Mouse (Mus musculus): ENCODE results near the gene Abcg5. TPM values are rescaled to one million over a fixed set of nuclear protein-coding genes. Genes with fewer than 3 reads are reported as not detected.

The Abcg5 gene
- polyA plus RNA-seq, 1 experiment from 2014 or later: 0.50 TPM

DNA sequence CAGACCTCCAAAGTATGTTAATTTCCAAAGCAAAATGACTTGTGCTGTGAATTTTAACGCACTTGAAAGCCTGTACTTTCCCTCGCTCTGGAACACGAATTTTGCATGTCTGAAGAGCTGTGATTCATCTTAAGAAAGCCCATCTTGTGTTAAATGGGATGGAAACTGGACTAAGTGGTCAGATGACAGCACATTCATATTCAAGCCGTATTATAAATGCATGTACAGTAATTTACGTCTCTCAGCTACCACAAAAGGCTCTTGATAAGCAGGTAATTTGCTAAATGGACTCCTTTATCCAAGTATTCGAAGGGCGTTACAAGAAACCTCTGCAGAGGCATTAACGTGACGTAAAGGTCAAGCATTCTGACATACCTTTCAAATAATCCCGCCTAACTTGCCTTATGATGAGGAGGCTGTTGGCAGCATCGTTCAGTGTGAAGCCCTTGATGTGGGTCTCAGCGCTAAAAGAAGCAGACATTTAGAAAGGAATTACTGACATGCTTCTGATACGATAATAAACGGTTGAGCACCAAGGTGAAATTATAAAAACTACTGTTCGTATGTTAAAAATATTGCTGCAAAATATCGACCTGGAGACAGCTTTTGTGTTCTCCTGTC lies 33.6 kb upstream of the Abcg5 start:
- ATAC-seq (ENCODE audit: low read depth): no peak
- 40% methylated on average over 16 of the region's 16 CpGs for WGBS
- Histone ChIP-seq H3K9ac (replicated peaks; ENCODE audit: low read depth, low read length) (no peak overlapping the region), H3K27ac (ENCODE audit: low read depth, low read length) (no peak overlapping the region), H3K36me3 (ENCODE audit: control insufficient read depth, insufficient read depth, low read length) (peaks cover 5% of the 10 kb centered on the region), H3K9me3 (ENCODE audit: control insufficient read depth, low read length) (no peaks in the 10 kb centered on the region), H3K4me1 (ENCODE audit: control insufficient read depth, insufficient read depth, low read length) (0 out of 2 replicates have a peak, but pooled peaks cover 3% of the 10 kb centered on the region), H3K4me2 (ENCODE audit: low read depth, low read length) (no peak overlapping the region), H3K4me3 (ENCODE audit: low read depth, low read length) (no peak overlapping the region), H3K27me3 (ENCODE audit: control insufficient read depth, insufficient read depth, low read length) (no peaks in the 10 kb centered on the region)

DNA sequence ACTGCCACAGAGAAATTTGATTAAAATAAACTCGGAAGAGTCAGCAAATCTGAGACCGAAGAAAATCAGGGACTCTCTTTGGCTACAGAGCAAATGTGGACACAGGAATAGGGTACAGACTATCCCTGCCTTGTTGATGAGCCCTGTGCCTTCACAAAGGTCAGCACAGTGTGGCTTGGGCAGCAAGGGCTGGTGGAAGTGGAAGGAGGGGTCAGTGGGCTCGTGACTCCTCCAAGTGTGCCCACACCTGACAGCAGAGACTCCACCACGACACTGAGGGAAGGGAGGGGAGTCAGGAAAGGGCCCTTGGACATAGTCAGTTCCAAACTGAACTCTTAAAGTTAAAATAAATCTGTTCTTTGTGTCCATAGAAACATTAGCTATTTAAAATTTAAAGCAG lies 32.1 kb upstream of the Abcg5 start:
- no peaks in the 10 kb centered on the region for H3K27me3 ChIP-seq (ENCODE audit: control insufficient read depth, insufficient read depth, low read length)
- H3K4me2 ChIP-seq (ENCODE audit: low read depth, low read length): no peak overlapping the region
- H3K9me3 ChIP-seq (ENCODE audit: control insufficient read depth, low read length): no peaks in the 10 kb centered on the region
- no peak for ATAC-seq (ENCODE audit: low read depth)
- H3K4me3 ChIP-seq (ENCODE audit: low read depth, low read length): no peak overlapping the region
- no peak overlapping the region for H3K27ac ChIP-seq (ENCODE audit: low read depth, low read length)
- 0 out of 2 replicates have a peak, but pooled peaks cover 3% of the 10 kb centered on the region for H3K4me1 ChIP-seq (ENCODE audit: control insufficient read depth, insufficient read depth, low read length)
- WGBS: 64% methylated on average over 4 of the region's 4 CpGs
- H3K36me3 ChIP-seq (ENCODE audit: control insufficient read depth, insufficient read depth, low read length): peaks cover 5% of the 10 kb centered on the region
- H3K9ac ChIP-seq (replicated peaks; ENCODE audit: low read depth, low read length): no peak overlapping the region

DNA sequence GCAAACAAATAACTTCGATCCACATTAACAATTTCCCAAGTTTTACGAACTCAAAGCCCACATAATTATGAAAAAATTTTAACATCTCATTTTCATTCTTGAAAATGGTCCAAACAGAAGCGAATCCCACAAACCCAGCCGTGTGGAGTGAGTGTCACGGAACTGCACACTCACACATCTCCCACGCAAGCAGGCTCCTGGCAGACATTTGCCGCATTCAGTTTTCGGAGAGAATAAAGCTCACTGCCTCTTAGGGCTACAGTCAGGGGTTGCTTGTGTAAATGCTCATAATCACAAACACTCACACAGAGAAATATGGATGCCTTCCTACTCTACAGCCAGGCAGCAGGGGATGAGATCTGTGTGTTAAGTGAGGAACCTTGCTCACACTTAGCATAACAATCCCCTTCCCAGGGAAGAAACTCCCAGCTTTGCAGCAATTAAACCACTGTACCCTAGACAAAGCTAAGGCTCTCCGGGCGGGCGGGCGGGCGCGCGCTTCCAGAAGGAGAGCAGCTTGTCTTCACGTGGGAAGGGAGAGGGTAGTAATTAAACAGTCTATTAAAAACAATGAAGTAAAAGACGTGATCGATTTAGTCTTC lies 30.9 kb upstream of the Abcg5 start:
- no peak for ATAC-seq (ENCODE audit: low read depth)
- Histone ChIP-seq H3K27ac (ENCODE audit: low read depth, low read length) (no peak overlapping the region), H3K27me3 (ENCODE audit: control insufficient read depth, insufficient read depth, low read length) (no peaks in the 10 kb centered on the region), H3K4me1 (ENCODE audit: control insufficient read depth, insufficient read depth, low read length) (peaks cover 9% of the 10 kb centered on the region; the same call in 1 of the 2 replicates), H3K4me3 (ENCODE audit: low read depth, low read length) (no peak overlapping the region), H3K9ac (replicated peaks; ENCODE audit: low read depth, low read length) (no peak overlapping the region), H3K9me3 (ENCODE audit: control insufficient read depth, low read length) (no peaks in the 10 kb centered on the region), H3K4me2 (ENCODE audit: low read depth, low read length) (no peak overlapping the region), H3K36me3 (ENCODE audit: control insufficient read depth, insufficient read depth, low read length) (peaks cover 5% of the 10 kb centered on the region)
- 52% methylated on average over 18 of the region's 18 CpGs for WGBS

DNA sequence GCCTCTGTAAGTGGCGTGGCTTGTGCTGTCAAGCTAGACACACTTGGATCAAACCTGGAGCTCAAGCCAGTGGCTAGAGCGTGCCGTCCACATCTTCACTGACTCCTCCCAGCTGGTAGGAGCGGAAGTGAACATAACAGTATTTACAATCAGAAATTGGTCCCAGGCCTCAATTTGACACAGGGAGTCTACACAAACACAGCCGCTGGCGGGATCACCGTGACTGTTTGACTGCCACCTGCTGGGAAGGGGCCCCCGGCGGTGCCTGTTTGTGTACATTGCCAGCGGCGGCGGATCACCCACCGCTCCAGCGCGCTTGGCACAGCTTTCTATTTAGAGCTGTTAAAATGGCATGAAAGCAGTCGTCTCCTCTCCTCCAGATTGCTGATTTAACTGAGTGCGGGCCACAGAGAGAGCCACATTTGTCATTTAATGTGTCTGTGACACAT lies 26.6 kb upstream of the Abcg5 start:
- ATAC-seq (ENCODE audit: low read depth): peak; percentile 80
- H3K4me3 ChIP-seq (ENCODE audit: low read depth, low read length): no peak overlapping the region
- no peaks in the 10 kb centered on the region for H3K27me3 ChIP-seq (ENCODE audit: control insufficient read depth, insufficient read depth, low read length)
- H3K4me1 ChIP-seq (ENCODE audit: control insufficient read depth, insufficient read depth, low read length): peaks cover 9% of the 10 kb centered on the region; the same call in 1 of the 2 replicates
- no peaks in the 10 kb centered on the region for H3K9me3 ChIP-seq (ENCODE audit: control insufficient read depth, low read length)
- H3K36me3 ChIP-seq (ENCODE audit: control insufficient read depth, insufficient read depth, low read length): peaks cover 8% of the 10 kb centered on the region
- peak overlapping the region; percentile 23 for H3K4me2 ChIP-seq (ENCODE audit: low read depth, low read length)
- H3K9ac ChIP-seq (replicated peaks; ENCODE audit: low read depth, low read length): no peak overlapping the region
- WGBS: 25% methylated on average over 17 of the region's 17 CpGs
- no peak overlapping the region for H3K27ac ChIP-seq (ENCODE audit: low read depth, low read length)

DNA sequence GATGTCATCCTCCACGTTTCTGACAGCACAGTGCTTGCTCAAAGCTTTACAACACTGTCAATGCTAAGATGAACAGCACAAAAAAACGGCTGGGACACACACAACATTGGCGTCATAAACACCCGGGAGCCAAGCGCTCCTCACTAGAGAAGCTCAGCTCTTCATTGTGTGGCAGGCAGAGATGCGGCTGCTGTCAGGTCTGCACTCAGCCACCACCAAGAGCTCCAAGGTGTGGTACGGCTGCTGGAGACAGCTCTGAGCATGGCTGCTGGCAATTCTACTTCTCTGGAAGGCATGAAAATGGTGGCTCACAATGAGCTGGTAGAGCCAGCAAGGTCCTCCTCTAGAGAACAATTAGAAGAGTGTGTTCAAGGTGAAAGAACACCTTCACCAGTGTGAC lies 26.0 kb upstream of the Abcg5 start:
- 70% methylated on average over 7 of the region's 7 CpGs for WGBS
- ATAC-seq (ENCODE audit: low read depth): no peak
- H3K4me2 ChIP-seq (ENCODE audit: low read depth, low read length): no peak overlapping the region

DNA sequence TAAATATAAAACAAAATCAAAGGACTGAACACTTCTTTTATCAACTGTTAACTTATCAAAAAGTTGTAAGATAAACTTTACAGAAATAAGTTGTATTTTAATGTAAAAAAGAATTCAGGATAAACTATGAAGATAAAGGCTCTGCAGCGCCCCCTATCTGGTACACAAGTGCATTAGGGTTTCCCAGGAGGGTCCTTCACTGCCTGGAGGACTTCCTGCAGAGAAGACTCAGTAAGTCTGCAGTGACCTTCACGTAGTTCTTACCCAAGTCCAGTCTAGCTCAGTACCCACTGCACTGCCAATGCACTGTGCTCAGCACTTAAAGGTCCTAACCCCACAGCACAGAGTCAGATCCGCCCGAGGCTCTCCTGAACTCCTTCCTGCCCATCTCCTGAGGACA lies 24.6 kb upstream of the Abcg5 start:
- 63% methylated on average over 4 of the region's 4 CpGs for WGBS
- no peak for ATAC-seq (ENCODE audit: low read depth)
- Histone ChIP-seq H3K36me3 (ENCODE audit: control insufficient read depth, insufficient read depth, low read length) (peaks cover 8% of the 10 kb centered on the region), H3K9me3 (ENCODE audit: control insufficient read depth, low read length) (no peaks in the 10 kb centered on the region), H3K27ac (ENCODE audit: low read depth, low read length) (no peak overlapping the region), H3K4me3 (ENCODE audit: low read depth, low read length) (no peak overlapping the region), H3K9ac (replicated peaks; ENCODE audit: low read depth, low read length) (no peak overlapping the region), H3K4me2 (ENCODE audit: low read depth, low read length) (no peak overlapping the region), H3K27me3 (ENCODE audit: control insufficient read depth, insufficient read depth, low read length) (no peaks in the 10 kb centered on the region), H3K4me1 (ENCODE audit: control insufficient read depth, insufficient read depth, low read length) (peaks cover 12% of the 10 kb centered on the region)

More for the DNA sequence above, 26.0 kb upstream of the Abcg5 start:
- Histone ChIP-seq H3K27me3 (ENCODE audit: control insufficient read depth, insufficient read depth, low read length) (no peaks in the 10 kb centered on the region), H3K36me3 (ENCODE audit: control insufficient read depth, insufficient read depth, low read length) (peaks cover 8% of the 10 kb centered on the region), H3K9ac (replicated peaks; ENCODE audit: low read depth, low read length) (no peak overlapping the region), H3K4me3 (ENCODE audit: low read depth, low read length) (no peak overlapping the region), H3K9me3 (ENCODE audit: control insufficient read depth, low read length) (no peaks in the 10 kb centered on the region), H3K27ac (ENCODE audit: low read depth, low read length) (no peak overlapping the region), H3K4me1 (ENCODE audit: control insufficient read depth, insufficient read depth, low read length) (peaks cover 9% of the 10 kb centered on the region; the same call in 1 of the 2 replicates)

DNA sequence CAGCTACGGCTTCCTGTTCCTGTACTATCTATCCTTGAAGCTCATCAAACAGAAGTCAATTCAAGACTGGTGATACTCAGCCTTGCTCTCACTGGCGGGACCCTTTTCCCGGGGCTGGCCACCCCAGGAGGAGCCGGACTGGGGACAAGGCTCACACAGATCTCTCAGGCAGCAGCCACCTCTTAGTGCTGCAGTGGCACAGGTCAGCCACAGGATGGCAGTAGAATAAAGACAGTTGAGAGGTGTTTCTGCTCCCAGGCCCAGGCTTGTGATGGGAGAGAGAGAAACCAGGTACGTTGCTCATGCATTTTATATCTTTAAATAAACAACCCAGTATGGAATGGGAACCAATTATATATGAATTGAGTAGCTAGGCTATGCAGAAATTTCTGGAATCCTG lies 15.9 kb upstream of the Abcg5 start:
- Histone ChIP-seq H3K4me3 (ENCODE audit: low read depth, low read length) (no peak overlapping the region), H3K4me1 (ENCODE audit: control insufficient read depth, insufficient read depth, low read length) (peaks cover 6% of the 10 kb centered on the region; the same call in 1 of the 2 replicates), H3K27me3 (ENCODE audit: control insufficient read depth, insufficient read depth, low read length) (no peaks in the 10 kb centered on the region), H3K9me3 (ENCODE audit: control insufficient read depth, low read length) (no peaks in the 10 kb centered on the region), H3K27ac (ENCODE audit: low read depth, low read length) (no peak overlapping the region), H3K9ac (replicated peaks; ENCODE audit: low read depth, low read length) (no peak overlapping the region), H3K36me3 (ENCODE audit: control insufficient read depth, insufficient read depth, low read length) (no peaks in the 10 kb centered on the region), H3K4me2 (ENCODE audit: low read depth, low read length) (no peak overlapping the region)
- WGBS: 33% methylated on average over 5 of the region's 5 CpGs
- peak; percentile 39; the same call in 1 of the 2 replicates for ATAC-seq (ENCODE audit: low read depth)

DNA sequence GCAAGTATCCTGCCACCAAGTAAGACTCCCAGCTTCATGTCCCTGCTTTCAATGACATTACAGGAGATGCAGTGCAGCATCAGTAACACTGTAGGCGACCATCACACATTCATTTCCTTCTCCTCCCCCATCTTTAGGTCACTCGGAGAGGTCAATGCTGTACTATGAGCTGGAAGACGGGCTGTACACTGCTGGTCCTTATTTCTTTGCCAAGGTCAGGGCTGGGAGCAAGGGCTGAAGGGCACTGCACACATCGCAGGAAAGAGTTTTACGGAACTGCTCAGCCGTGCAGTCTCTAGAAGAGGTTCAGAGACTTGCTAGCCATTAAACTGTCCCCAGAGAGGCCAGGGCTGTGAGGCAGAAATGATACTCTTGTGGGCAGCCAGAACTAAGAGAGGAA lies 13.7 kb upstream of the Abcg5 start:
- Histone ChIP-seq H3K27me3 (ENCODE audit: control insufficient read depth, insufficient read depth, low read length) (no peaks in the 10 kb centered on the region), H3K4me1 (ENCODE audit: control insufficient read depth, insufficient read depth, low read length) (no peaks in the 10 kb centered on the region), H3K9me3 (ENCODE audit: control insufficient read depth, low read length) (no peaks in the 10 kb centered on the region), H3K27ac (ENCODE audit: low read depth, low read length) (no peak overlapping the region), H3K4me2 (ENCODE audit: low read depth, low read length) (no peak overlapping the region), H3K36me3 (ENCODE audit: control insufficient read depth, insufficient read depth, low read length) (no peaks in the 10 kb centered on the region), H3K9ac (replicated peaks; ENCODE audit: low read depth, low read length) (no peak overlapping the region), H3K4me3 (ENCODE audit: low read depth, low read length) (no peak overlapping the region)
- 59% methylated on average over 6 of the region's 6 CpGs for WGBS
- ATAC-seq (ENCODE audit: low read depth): no peak

DNA sequence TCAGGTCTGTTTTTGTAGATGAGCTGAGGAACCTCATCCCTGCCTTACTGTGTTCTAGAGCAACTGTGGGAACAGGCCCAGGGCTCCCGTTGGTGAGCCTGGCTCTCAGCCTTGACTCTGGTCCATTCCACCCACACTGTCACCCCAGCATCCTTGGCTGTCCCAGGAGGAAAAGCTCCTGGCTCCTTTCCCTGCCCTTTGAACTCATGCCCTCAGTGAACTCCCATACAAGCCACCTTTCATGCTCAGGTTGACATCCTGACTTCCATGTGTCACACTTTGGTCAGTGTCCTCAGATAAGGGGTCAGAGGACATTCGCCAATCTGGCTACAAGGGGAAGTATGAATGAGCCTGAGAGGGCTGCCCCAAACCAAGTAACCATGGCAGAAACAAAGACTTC lies 10.9 kb upstream of the Abcg5 start:
- Histone ChIP-seq H3K4me3 (ENCODE audit: low read depth, low read length) (no peak overlapping the region), H3K36me3 (ENCODE audit: control insufficient read depth, insufficient read depth, low read length) (no peaks in the 10 kb centered on the region), H3K4me2 (ENCODE audit: low read depth, low read length) (no peak overlapping the region), H3K9me3 (ENCODE audit: control insufficient read depth, low read length) (no peaks in the 10 kb centered on the region), H3K27me3 (ENCODE audit: control insufficient read depth, insufficient read depth, low read length) (no peaks in the 10 kb centered on the region), H3K9ac (replicated peaks; ENCODE audit: low read depth, low read length) (no peak overlapping the region), H3K27ac (ENCODE audit: low read depth, low read length) (no peak overlapping the region), H3K4me1 (ENCODE audit: control insufficient read depth, insufficient read depth, low read length) (no peaks in the 10 kb centered on the region)
- WGBS: 81% methylated on average over 2 of the region's 2 CpGs
- no peak for ATAC-seq (ENCODE audit: low read depth)

All from neural tube, embryonic 14.5 days (tissue).